Mouse (Mus musculus) erythroblast, adult 5-6 weeks (primary cell): ENCODE measurements around the gene Cep55. TPM values are rescaled to one million over a fixed set of nuclear protein-coding genes. Genes with fewer than 3 reads are reported as not detected.

Experiments
- ATAC-seq: replicated peaks from 2 replicates; pipeline ENCODE4 v1.8.0; 2016; ENCODE audit warnings: moderate number of reproducible peaks, mild to moderate bottlenecking, moderate TSS enrichment, inconsistent platforms; ENCODE audit not compliant: poor library complexity, low FRiP score, severe bottlenecking
- total RNA-seq, 2 experiments: library from RNA; stranded (forward) in 1 of 2; stranded (reverse) in 1 of 2; fragments of 150-400 nt in 1 of 2; fragments of 200-764, 138-1000 nt in 1 of 2; gene quantifications; 2 replicates each; pipeline versions ENCODE4 v1.2.3 to v1.2.4; 2015 to 2017; ENCODE audit warnings: low replicate concordance in 2 of 2

Gene Cep55
- total RNA-seq, 2 experiments from 2014 or later: 13.6 to 17.1 TPM

DNA sequence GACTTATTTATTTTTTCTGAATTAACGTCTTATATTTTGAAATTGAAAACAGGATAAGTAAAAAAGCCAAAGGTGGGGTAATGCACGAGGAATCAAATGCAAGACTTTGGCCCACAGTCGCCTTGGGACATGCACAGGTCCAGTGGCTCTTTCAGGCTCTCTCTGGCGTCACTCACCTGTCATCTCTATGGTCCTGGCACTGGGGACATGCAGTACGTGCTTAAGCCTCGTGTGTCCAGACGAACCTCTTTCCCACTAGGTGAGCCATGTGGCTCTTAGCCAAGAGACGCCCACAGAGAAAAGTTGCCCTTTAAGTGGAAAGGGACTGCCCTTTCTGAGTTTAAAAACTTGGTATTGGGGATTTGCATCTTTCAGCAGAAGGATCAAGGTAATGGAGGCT lies 34.5 kb downstream of the Cep55 start:
- ATAC-seq: no peak

DNA sequence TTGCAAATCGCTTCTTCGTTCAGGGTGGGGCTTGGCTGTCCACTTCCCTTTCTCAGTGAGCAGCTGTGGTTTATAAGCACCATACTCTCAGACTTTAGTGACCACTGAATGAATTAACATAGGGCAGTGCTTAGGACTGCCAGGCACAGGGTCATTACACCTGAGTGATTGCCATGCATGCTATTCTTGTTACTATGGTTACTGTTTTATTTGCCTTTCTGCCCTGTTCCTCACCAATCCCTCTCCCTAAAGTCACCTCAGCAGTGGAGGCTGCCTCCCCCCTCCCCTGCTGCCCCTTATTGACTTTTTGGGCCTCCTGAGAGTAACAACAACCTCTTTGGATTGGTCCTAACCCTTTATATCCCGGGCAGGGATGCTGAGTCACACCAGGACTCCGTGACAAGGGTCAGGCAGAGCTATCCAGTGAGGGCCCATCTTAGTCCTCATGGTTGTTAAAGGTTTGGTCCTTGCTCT lies 36.7 kb downstream of the Cep55 start:
- ATAC-seq: no peak

DNA sequence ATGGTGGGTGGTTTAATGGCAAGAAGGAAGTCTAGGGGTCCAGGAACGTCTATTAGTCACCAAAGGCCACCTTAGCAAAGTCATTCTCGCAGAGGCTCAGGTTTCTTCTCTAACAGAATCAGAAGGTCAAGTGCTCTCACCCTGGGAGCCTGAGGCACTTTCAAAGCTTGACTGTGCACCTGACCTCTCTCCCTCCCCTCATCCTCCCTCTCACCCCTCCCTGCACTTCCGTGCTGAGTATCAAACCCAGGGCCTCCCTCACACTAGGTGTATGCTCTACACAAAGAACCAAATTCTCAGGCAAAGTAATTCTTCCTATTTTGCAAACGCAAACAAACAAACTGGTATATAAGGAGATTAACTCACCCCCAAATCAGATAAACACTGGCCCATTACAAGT lies 41.4 kb downstream of the Cep55 start:
- no peak for ATAC-seq

DNA sequence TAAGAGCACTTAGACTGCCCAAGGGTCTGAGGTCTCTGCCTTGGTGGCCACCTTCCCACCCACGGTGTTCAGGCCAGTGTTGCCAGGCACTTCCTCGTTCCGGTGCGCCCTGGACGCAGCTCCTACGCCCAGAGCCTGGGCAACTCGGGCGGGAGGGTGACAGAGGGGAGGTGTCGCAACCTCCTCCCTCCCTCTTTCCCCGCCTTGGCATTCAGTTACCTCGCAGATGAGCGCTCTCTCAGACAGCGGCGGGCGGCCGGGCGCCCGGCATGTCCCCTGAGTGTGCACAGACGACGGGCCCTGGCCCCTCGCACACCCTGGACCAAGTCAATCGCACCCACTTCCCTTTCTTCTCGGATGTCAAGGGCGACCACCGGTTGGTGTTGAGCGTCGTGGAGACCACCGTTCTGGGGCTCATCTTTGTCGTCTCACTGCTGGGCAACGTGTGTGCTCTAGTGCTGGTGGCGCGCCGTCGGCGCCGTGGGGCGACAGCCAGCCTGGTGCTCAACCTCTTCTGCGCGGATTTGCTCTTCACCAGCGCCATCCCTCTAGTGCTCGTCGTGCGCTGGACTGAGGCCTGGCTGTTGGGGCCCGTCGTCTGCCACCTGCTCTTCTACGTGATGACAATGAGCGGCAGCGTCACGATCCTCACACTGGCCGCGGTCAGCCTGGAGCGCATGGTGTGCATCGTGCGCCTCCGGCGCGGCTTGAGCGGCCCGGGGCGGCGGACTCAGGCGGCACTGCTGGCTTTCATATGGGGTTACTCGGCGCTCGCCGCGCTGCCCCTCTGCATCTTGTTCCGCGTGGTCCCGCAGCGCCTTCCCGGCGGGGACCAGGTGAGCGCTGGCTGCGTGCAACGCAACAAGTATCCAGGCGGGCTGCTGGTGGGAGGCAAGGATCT lies 42.3 kb downstream of the Cep55 start, which contains the start of gene Ffar4:
TSS of gene Ffar4 (plus strand) at position 214 of the 901 bp plus-strand sequence.
- no peak for ATAC-seq

DNA sequence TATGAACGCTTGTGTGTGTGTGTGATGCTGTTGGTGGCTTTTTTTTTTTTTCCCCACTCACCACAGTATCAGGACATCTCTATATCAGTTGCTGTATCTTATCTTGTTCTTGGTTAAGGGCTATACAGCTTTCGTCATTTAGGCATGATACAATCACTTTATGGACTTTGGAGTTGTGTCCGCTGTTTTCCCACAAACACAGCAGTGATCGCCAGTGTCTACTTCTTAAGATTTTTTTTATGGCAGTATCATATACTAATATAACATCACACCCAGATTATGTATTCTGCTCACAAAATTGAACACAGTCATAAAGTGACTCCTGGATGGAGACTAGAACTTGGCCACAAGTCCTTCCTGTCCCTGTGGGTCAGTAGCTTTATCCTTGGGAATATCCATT lies 53.1 kb downstream of the Cep55 start:
- no peak for ATAC-seq

- ATAC-seq: no peak
These were observed 54.9 kb downstream of the Cep55 start for GRCm38 (mm10) chr19:38109506-38110242.

GRCm38 (mm10) chr19:38111056-38111455 lies 56.2 kb downstream of the Cep55 start:
- no peak for ATAC-seq

DNA sequence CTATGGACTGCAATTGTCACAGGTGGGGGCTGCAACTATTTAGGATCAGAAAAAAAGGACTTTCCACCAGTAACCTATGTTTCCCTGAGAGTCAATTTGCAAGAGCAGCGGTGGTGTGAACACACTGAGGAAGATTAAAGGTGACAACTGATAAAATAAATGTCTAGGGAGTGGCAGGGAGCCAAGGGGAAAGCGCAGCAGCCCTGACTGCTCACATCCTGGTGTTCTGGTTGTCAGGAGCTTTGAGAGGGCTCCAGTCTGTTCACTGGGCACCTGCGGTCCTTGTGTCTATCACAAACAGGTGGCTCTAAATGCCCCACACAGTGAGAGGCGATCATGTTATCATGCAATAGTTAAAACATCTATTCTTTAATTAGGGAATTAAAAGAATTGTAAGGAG lies 57.8 kb downstream of the Cep55 start:
- no peak for ATAC-seq

DNA sequence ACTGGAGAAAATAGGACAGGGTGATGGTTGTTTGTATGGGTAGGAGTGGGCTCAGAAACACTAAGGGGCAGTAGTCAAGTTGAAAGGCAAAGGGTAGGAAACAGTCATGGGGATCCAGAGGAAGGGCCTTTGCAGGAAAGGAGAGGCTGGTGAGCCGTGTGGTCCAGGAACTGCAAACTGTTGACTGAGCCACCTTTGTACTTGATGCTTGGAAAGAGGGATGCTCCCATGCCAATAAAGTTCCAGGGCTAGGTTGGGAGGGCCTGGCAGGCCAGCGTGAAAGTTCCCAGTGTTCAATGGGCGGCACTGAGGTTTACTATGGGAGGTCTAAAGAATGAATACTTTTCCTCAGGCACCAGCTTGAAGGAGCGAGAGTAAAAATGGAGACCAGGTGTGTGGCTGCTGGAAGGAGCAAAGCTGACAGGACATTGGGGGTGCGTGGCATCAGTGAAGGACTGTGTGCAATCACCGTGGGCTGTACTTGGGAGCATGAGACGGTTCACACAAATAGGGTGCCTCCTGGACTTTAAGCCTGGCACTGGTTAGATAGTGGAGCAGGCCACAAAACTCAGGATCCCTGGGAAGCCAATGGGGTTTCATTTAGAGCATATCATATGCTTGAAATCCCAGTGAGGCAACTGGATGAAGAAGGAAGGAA lies 60.2 kb downstream of the Cep55 start:
- no peak for ATAC-seq

DNA sequence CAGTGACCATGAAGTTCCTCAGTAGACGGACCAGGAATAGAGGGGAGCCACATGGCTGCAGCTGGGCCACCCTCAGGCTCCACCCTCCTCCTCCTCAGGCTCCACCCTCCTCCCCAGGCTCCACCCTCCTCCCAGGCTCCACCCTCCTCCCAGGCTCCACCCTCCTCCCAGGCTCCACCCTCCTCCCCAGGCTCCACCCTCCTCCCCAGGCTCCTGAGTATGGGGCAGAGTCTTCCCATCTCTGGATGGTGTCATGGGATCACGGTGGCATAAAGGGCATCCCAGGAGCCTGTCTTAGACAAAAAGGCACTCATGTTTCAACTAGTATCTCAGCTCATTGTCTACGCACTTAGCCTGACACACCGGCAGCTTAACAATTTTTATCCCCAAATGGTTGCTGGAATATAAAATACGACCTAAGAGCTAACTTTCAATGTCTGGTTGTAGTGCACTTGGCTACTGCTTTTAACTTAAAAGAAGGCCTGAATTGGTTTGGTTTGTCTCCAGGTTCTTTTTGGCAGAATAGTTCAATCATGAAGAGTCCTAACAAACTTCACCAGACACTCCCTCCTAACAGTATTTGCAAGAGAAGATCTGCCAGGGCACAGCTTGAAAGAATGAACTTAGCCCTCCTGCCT lies 65.4 kb downstream of the Cep55 start:
- ATAC-seq: no peak

DNA sequence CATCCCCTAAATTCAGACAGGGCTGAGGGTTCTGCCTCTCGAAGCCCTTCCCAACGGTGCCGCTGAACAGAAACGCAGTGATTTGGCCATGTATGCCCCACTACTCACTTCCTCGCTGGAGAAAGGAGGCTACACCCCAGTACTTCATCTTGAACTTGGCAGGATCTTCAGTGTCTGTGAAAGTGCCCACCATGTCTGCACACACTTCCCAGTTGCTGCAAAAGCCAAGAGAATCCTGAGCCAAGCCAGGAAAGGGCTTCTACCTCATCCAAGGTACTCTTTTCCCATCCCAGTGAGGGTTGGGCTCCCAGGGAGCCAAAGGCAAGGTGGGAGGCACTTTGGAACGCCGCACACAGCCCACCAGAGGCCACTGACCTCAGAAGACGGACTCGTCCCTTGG lies 69.1 kb downstream of the Cep55 start:
- ATAC-seq: no peak

Other genes starting within 250 kb of the Cep55 start
- 0.96 and 7.7 TPM in 2 replicates for gene Myof, start 11.4 kb upstream of the Cep55 start, total RNA-seq (2015; ENCODE audit: low replicate concordance)
- 0.70 and 1.5 TPM in 2 replicates for gene Myof, start 11.4 kb upstream of the Cep55 start, total RNA-seq (2017; ENCODE audit: low replicate concordance)
- not detected in 2 replicates for gene Ffar4, start 42.1 kb downstream of the Cep55 start, total RNA-seq (2015; ENCODE audit: low replicate concordance)
- not detected in 2 replicates for gene Ffar4, start 42.1 kb downstream of the Cep55 start, total RNA-seq (2017; ENCODE audit: low replicate concordance)
- gene Rbp4, start 70.3 kb downstream of the Cep55 start, total RNA-seq (2015; ENCODE audit: low replicate concordance): not detected in 2 replicates
- not detected in 2 replicates for gene Rbp4, start 70.3 kb downstream of the Cep55 start, total RNA-seq (2017; ENCODE audit: low replicate concordance)
- gene Pde6c, start 77.8 kb downstream of the Cep55 start, total RNA-seq (2015; ENCODE audit: low replicate concordance): not detected in 2 replicates
- gene Pde6c, start 77.8 kb downstream of the Cep55 start, total RNA-seq (2017; ENCODE audit: low replicate concordance): not detected in 2 replicates
- 6.3 and 7.3 TPM in 2 replicates for gene Fra10ac1, start 169.1 kb downstream of the Cep55 start, total RNA-seq (2015; ENCODE audit: low replicate concordance)
- gene Fra10ac1, start 169.1 kb downstream of the Cep55 start, total RNA-seq (2017; ENCODE audit: low replicate concordance): 4.5 and 6.1 TPM in 2 replicates
- gene Lgi1, start 209.5 kb downstream of the Cep55 start, total RNA-seq (2015; ENCODE audit: low replicate concordance): 0.21 TPM in 1 of 2 replicates, not detected in the other
- not detected in 2 replicates for gene Lgi1, start 209.5 kb downstream of the Cep55 start, total RNA-seq (2017; ENCODE audit: low replicate concordance)